Mouse (Mus musculus): ENCODE data around the gene Dcaf6. TPM values are rescaled to one million over a fixed set of nuclear protein-coding genes. Genes with fewer than 3 reads are reported as not detected.
"Not testable (repeated sequence)": the region's sequence is repeated elsewhere in the genome, so short reads cannot be mapped to it uniquely, and the experiment has no call there.

Dcaf6 gene
- polyA plus RNA-seq, 1 experiment, result 46.6 TPM

DNA sequence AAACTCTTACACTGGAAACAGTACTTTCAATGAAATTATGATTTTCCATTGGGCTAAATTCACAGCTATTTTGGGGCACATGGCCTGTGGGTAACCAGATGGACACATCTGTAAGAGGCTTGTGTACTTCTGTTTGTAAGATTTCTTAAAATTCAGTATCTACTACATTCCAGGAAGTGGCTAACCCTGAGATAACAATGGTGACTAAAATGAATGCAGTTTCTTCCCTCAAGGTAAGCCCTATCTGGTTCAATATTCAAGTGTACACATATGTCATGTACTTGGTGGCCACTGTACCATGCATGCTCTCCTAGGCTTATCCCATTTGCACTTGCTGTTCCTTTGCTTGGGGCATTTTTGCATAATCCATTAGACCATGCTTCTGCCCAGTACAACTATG, 129.4 kb downstream of the Dcaf6 start:
- H3K4me1 ChIP-seq (ENCODE audit: control insufficient read depth, insufficient read depth, low read length), result no peaks in the 10 kb centered on the region
- no peak for TF ChIP-seq CTCF (IDR thresholded peaks at IDR 0.05; ENCODE audit: borderline replicate concordance, insufficient read depth, low read depth, low read length)
- no peak for DNase-seq
- H3K27ac ChIP-seq (ENCODE audit: insufficient read depth, low read length), result no peak overlapping the region
- no peaks in the 10 kb centered on the region for H3K27me3 ChIP-seq (ENCODE audit: control insufficient read depth, insufficient read depth, low read length)
- H3K4me3 ChIP-seq (replicated peaks; ENCODE audit: insufficient read depth, low read depth, low read length), result no peak overlapping the region

DNA sequence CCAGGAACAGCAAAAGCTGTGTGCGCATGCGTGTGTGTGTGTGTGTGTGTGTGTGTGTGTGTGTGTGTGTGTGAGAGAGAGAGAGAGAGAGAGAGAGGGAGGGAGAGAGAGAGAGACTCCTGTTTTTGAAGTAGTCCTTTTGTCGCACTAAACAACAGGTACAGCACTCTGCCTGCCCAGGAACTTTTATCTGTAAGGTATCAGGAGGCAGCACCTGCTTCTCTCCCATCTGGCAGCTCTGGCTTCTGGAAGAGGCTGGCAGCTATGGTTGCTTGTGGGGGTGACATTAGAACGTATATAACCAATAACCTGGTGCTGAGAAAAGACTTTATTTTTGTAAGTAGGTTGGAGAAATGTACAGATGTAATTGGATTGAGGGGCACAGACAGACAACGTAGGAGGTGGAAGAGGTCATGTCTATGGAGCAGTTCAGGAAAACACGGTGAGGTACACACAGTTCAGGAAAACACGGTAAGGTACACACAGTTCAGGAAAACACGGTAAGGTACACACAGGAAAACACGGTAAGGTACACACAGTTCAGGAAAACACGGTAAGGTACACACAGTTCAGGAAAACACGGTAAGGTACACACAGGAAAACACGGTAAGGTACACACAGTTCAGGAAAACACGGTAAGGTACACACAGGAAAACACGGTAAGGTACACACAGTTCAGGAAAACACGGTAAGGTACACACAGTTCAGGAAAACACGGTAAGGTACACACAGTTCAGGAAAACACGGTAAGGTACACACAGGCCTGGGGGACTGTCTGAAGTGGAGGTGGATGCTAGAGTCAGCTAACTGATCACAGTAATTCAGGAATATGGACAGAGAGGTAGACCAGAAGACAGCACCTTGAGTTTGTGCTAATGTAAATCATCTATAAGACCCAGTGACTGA, 131.6 kb downstream of the Dcaf6 start:
- not testable (repeated sequence) for H3K4me3 ChIP-seq (replicated peaks; ENCODE audit: insufficient read depth, low read depth, low read length); H3K27me3 ChIP-seq (ENCODE audit: control insufficient read depth, insufficient read depth, low read length); H3K27ac ChIP-seq (ENCODE audit: insufficient read depth, low read length); H3K4me1 ChIP-seq (ENCODE audit: control insufficient read depth, insufficient read depth, low read length); DNase-seq
- 94% methylated on average over 17 of the region's 17 CpGs for WGBS

DNA sequence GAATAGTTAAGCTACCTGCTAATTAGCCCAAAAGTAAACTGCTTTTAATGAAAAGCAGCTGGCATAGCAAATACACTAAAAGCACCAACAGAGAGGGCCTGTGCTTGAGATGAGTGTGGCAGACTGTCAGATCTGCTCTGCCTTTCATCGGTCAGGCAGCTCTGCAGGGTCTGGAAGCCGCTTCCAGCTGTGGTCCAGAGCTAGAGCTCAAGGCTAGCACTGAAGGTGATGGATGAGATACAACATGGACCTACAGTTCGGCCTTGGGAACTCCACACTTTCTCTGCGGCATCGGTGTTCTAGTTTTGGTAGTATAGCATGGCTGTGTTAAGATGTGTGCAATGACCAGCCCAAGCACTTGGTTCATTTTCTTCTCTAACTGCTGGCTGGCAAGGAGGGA, 132.4 kb downstream of the Dcaf6 start:
- Histone ChIP-seq H3K27ac (ENCODE audit: insufficient read depth, low read length) (no peak overlapping the region), H3K27me3 (ENCODE audit: control insufficient read depth, insufficient read depth, low read length) (no peaks in the 10 kb centered on the region), H3K4me3 (replicated peaks; ENCODE audit: insufficient read depth, low read depth, low read length) (no peak overlapping the region), H3K4me1 (ENCODE audit: control insufficient read depth, insufficient read depth, low read length) (no peaks in the 10 kb centered on the region)
- DNase-seq, result no peak
- 81% methylated on average over 5 of the region's 5 CpGs for WGBS
- TF ChIP-seq CTCF (IDR thresholded peaks at IDR 0.05; ENCODE audit: borderline replicate concordance, insufficient read depth, low read depth, low read length), result no peak
- TF ChIP-seq POLR2A (IDR thresholded peaks at IDR 0.05; ENCODE audit: borderline replicate concordance, insufficient read depth, low read length), result no peak

DNA sequence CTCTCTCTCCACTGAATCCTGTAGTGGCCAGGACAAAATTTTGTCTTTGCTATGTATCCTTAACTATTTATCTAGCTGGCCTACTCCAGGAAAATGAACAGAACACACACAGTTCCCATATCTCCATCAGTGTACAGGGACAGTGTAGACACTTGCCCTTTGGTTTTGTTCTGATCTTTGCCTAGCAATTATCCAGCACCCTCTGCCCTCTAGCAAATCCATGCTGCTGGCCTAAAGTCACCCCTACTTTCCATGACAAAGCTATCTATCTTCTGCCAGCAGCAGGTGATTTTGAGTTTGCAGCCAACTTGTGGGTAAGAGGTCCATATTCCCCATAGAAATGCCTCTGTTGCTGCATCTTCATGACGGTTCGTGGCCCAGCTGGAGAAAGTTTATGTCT, 132.9 kb downstream of the Dcaf6 start:
- no peak for DNase-seq
- no peaks in the 10 kb centered on the region for H3K27me3 ChIP-seq (ENCODE audit: control insufficient read depth, insufficient read depth, low read length)
- no peak for TF ChIP-seq CTCF (IDR thresholded peaks at IDR 0.05; ENCODE audit: borderline replicate concordance, insufficient read depth, low read depth, low read length)
- TF ChIP-seq POLR2A (IDR thresholded peaks at IDR 0.05; ENCODE audit: borderline replicate concordance, insufficient read depth, low read length), result no peak
- H3K4me1 ChIP-seq (ENCODE audit: control insufficient read depth, insufficient read depth, low read length), result no peaks in the 10 kb centered on the region
- no peak overlapping the region for H3K4me3 ChIP-seq (replicated peaks; ENCODE audit: insufficient read depth, low read depth, low read length)
- WGBS, result 76% methylated on average over 2 of the region's 2 CpGs
- no peak overlapping the region for H3K27ac ChIP-seq (ENCODE audit: insufficient read depth, low read length)

DNA sequence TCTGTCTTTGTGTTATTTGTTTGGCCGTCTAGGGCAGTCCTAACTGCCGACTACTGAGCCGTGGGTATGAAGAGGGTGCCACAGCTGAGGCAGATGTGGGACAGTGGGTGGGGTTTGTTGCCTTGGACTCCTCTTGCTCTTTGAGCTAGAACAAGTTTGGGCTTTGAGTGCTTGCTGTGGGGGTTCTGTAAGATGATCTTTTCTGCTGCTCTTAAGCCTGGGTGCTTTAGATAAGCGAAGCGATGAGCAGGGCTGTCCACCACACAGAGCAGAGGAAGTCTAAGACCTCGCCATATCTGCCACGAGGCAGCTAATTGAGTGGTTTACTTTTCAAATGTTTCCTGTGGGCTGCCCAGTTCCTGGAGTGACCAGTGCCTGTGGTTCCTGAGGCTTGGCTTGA, 137.3 kb downstream of the Dcaf6 start:
- no peaks in the 10 kb centered on the region for H3K27me3 ChIP-seq (ENCODE audit: control insufficient read depth, insufficient read depth, low read length)
- no peak overlapping the region for H3K27ac ChIP-seq (ENCODE audit: insufficient read depth, low read length)

DNA sequence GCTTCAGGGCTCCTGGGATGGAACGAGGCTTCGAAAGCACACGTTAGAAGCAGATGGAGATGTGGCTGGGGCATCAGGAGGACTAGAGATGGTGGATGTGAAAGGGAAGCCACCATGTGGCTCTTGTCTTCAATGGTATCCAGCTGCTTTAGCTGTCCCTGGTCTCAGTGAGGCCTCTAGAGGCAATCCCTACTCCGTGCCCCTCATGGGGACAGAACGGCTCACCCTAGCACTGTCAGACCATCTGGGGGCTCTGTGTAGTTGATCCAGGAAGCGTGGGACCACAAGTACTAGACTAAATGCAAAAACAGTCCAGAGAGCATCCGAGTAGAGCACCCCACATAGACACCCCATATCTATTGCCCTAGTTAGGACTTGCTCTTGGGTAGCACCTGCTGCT, 138.4 kb downstream of the Dcaf6 start:
- DNase-seq, result no peak
- H3K27ac ChIP-seq (ENCODE audit: insufficient read depth, low read length), result no peak overlapping the region
- WGBS, result 58% methylated on average over 7 of the region's 7 CpGs
- no peaks in the 10 kb centered on the region for H3K4me1 ChIP-seq (ENCODE audit: control insufficient read depth, insufficient read depth, low read length)
- TF ChIP-seq CTCF (IDR thresholded peaks at IDR 0.05; ENCODE audit: borderline replicate concordance, insufficient read depth, low read depth, low read length), result no peak
- no peak for TF ChIP-seq POLR2A (IDR thresholded peaks at IDR 0.05; ENCODE audit: borderline replicate concordance, insufficient read depth, low read length)
- no peaks in the 10 kb centered on the region for H3K27me3 ChIP-seq (ENCODE audit: control insufficient read depth, insufficient read depth, low read length)
- H3K4me3 ChIP-seq (replicated peaks; ENCODE audit: insufficient read depth, low read depth, low read length), result no peak overlapping the region

More for the DNA sequence above, 137.3 kb downstream of the Dcaf6 start:
- DNase-seq, result no peak
- TF ChIP-seq POLR2A (IDR thresholded peaks at IDR 0.05; ENCODE audit: borderline replicate concordance, insufficient read depth, low read length), result no peak
- TF ChIP-seq CTCF (IDR thresholded peaks at IDR 0.05; ENCODE audit: borderline replicate concordance, insufficient read depth, low read depth, low read length), result no peak
- 85% methylated on average over 7 of the region's 7 CpGs for WGBS
- no peak overlapping the region for H3K4me3 ChIP-seq (replicated peaks; ENCODE audit: insufficient read depth, low read depth, low read length)
- H3K4me1 ChIP-seq (ENCODE audit: control insufficient read depth, insufficient read depth, low read length), result no peaks in the 10 kb centered on the region

DNA sequence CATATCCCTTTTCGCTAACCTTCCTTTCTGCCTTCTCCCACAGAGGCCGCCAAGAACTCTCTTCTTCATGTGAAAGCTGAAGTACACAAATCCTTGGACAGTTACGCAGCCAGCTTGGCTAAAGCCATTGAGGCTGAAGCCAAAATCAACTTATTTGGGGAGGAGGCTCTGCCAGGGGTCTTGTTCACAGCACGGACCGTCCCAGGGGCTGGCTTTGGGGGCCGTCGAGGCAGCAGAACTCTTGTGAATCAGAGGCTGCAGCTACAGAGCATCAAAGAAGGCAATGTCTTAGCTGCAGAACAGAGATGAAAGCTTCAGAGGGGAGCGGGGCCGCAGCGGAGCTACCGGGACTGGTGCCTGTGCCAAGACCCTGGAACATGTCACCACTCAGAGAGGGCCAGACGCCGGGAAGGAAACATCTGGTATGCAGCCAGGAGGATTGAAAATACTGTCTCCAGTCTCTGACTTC, 138.8 kb downstream of the Dcaf6 start:
- no peak for TF ChIP-seq POLR2A (IDR thresholded peaks at IDR 0.05; ENCODE audit: borderline replicate concordance, insufficient read depth, low read length)
- 23% methylated on average over 13 of the region's 13 CpGs for WGBS
- no peaks in the 10 kb centered on the region for H3K4me1 ChIP-seq (ENCODE audit: control insufficient read depth, insufficient read depth, low read length)

DNA sequence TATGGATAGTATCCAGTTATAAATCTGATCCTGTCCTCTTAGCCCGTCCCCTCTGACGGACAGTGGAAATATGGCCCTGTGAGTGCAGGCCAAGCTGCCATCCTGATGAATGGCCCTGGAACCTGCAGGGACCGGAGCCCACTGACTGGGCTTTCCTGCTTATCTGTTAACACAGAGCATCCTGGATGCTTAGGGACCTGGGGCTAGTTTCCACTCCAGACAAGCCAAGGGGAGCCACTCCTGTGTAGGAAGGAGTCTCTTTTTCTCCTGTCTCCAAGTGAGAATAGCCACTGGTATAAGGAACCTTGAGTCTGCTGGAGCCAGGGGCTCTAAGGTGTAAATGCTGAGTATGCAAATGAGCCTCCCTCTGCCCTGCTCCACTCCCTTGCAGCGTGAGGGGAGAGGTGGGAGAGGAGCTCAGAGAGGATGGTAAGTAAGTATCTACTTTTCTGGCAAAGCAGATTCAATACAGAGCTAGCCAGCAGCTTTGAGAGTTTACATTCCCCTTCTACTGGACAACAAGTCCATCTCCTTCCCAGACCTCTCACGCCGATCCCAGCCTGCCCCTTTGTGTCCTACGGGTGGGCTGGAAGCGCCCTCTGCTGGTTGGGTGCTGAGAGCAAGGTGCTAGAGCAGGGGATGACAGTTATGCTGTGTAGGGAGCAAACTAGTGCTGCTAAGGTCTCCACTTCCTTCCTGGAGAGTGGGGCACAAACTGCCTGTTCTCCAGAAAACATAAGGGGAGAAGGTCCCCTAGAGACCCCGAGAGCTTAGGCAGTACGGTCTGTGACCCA, 139.9 kb downstream of the Dcaf6 start:
- peak; percentile 60 to 74 for DNase-seq
- no peak overlapping the region for H3K27ac ChIP-seq (ENCODE audit: insufficient read depth, low read length)
- no peaks in the 10 kb centered on the region for H3K27me3 ChIP-seq (ENCODE audit: control insufficient read depth, insufficient read depth, low read length)
- no peak overlapping the region for H3K4me3 ChIP-seq (replicated peaks; ENCODE audit: insufficient read depth, low read depth, low read length)
- TF ChIP-seq POLR2A (IDR thresholded peaks at IDR 0.05; ENCODE audit: borderline replicate concordance, insufficient read depth, low read length) (no peak), CTCF (IDR thresholded peaks at IDR 0.05; ENCODE audit: borderline replicate concordance, insufficient read depth, low read depth, low read length) (peak; percentile 83)
- no peaks in the 10 kb centered on the region for H3K4me1 ChIP-seq (ENCODE audit: control insufficient read depth, insufficient read depth, low read length)
- WGBS, result 46% methylated on average over 10 of the region's 10 CpGs

More for the DNA sequence above, 138.8 kb downstream of the Dcaf6 start:
- Histone ChIP-seq H3K27me3 (ENCODE audit: control insufficient read depth, insufficient read depth, low read length) (no peaks in the 10 kb centered on the region), H3K27ac (ENCODE audit: insufficient read depth, low read length) (no peak overlapping the region), H3K4me3 (replicated peaks; ENCODE audit: insufficient read depth, low read depth, low read length) (no peak overlapping the region)
- no peak for DNase-seq
